Mouse (Mus musculus): ENCODE measurements around the gene Cxcl17. TPM values are rescaled to one million over a fixed set of nuclear protein-coding genes. Genes with fewer than 3 reads are reported as not detected.
A peak's percentile ranks its signal among the peaks of the same experiment; 100 is the strongest.
"Not testable (repeated sequence)": the region's sequence is repeated elsewhere in the genome, so short reads cannot be mapped to it uniquely, and the experiment has no call there.

Cxcl17 gene
- 0.28 and 0.51 TPM in 2 replicates for polyA plus RNA-seq (2015; fragmentation: Nextera tagmentation; extraction: Ambion mirVana)

- no peak for ATAC-seq (replicated peaks; ENCODE audit: insufficient number of reproducible peaks, insufficient read depth, low FRiP score, low read depth)
These were observed at the start of gene Cxcl17 for GRCm38 (mm10) chr7:25412833-25413441. Gene Cxcl17 (minus strand): TSS chr7:25412886.

DNA sequence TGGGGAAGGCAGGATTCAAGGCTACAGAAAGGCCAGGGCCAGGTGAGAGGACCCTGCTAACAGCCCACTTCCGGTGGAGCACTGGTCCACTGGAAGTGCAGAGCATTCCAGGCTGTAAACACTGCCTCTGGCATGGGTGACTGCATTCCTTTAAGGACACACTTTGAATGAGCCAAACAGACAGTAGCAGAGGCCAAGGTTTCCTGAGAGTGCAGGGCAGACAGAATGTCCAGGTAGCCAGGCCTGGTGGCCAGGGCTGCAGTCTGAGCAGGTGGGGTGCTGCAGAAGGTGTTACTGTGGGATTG, 49.3 kb upstream of the Cxcl17 start:
- not testable (repeated sequence) for H3K4me3 ChIP-seq; H3K36me3 ChIP-seq; H3K4me2 ChIP-seq; H3K27ac ChIP-seq; H3K9me3 ChIP-seq (replicated peaks); ATAC-seq (replicated peaks; ENCODE audit: insufficient number of reproducible peaks, insufficient read depth, low FRiP score, low read depth); H3K4me1 ChIP-seq (replicated peaks); H3K9ac ChIP-seq; H3K27me3 ChIP-seq
- no CpG with 5 or more reads among the region's 1 CpGs for WGBS

More at GRCm38 (mm10) chr7:25412833-25413441, at the start of gene Cxcl17:
- Histone ChIP-seq H3K27ac (no peak within 1 kb of the TSS; the same call in 1 of the 2 replicates), H3K4me1 (replicated peaks) (no peaks in the 10 kb centered on the region), H3K9ac (no peak within 1 kb of the TSS), H3K36me3 (no peaks in the 10 kb centered on the region), H3K27me3 (no peaks in the 10 kb centered on the region), H3K9me3 (replicated peaks) (no peaks in the 10 kb centered on the region), H3K4me3 (no peak within 1 kb of the TSS), H3K4me2 (no peak within 1 kb of the TSS)
- WGBS: 38% methylated on average over 7 of the region's 7 CpGs

DNA sequence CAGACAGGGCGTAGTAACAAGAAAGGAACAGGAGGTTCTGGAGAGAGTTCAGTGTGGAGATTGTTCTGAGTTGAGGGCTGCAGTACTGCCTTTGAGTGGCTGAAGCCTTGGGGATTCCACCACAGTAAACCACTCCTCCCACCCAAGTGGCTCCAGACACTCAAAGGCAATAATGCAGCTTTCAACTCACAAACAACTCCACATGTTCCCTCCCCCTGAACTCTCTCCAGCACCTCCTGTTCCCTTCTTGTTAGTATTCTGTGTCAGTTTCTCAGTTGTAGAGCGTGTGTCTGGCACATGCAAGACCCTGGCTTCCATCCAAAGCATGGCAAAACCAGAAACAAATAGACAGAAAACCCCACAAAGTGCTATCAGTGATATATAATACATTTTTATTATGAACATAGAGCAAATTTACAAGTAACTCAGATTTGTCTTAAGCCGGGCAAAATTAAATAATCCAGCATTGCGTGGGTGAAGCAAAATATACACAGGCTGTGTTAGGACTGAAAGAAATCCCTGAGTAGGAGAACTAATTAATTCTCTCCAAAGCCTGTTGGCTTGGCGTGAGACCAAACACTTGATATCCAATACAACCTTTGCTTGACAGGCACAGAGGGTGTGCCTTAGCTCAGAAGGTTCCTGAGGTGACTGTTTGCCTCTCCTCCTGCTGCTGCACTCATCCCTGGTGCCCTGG, 48.8 kb upstream of the Cxcl17 start:
- not testable (repeated sequence) for H3K9me3 ChIP-seq (replicated peaks); H3K4me1 ChIP-seq (replicated peaks); H3K4me3 ChIP-seq; H3K4me2 ChIP-seq; ATAC-seq (replicated peaks; ENCODE audit: insufficient number of reproducible peaks, insufficient read depth, low FRiP score, low read depth); H3K36me3 ChIP-seq; H3K27ac ChIP-seq; H3K27me3 ChIP-seq; H3K9ac ChIP-seq
- WGBS: 65% methylated on average over 4 of the region's 5 CpGs

DNA sequence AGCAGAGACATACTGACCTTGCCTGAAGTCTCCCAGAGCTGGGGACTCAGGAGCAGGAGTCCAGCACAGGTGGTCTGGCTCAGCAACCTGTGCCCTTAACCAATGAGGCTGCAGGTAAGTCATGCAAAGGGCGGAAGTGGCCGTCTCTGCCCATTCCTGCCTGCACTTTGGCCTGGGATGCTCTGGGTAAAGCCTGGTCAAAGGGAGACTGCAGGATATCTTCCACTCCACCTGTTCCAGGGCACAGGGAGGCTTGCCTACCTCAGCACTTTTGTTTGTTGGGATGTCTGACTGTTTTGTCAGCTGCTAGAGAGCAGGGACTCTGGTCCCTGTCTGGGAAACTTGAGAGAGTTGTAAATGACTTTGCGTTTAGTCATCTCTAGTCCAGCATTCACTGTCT, 39.4 kb upstream of the Cxcl17 start:
- Histone ChIP-seq H3K27me3 (no peaks in the 10 kb centered on the region), H3K36me3 (no peaks in the 10 kb centered on the region), H3K27ac (no peak overlapping the region), H3K4me3 (no peak overlapping the region), H3K4me1 (replicated peaks) (no peaks in the 10 kb centered on the region), H3K9me3 (replicated peaks) (no peaks in the 10 kb centered on the region), H3K4me2 (no peak overlapping the region), H3K9ac (no peak overlapping the region)
- WGBS: 77% methylated on average over 3 of the region's 3 CpGs
- ATAC-seq (replicated peaks; ENCODE audit: insufficient number of reproducible peaks, insufficient read depth, low FRiP score, low read depth): no peak

- H3K27me3 ChIP-seq: no peaks in the 10 kb centered on the region
- 35% methylated on average over 9 of the region's 9 CpGs for WGBS
- H3K9me3 ChIP-seq (replicated peaks): no peaks in the 10 kb centered on the region
- ATAC-seq (replicated peaks; ENCODE audit: insufficient number of reproducible peaks, insufficient read depth, low FRiP score, low read depth): no peak
- no peak overlapping the region for H3K27ac ChIP-seq
- H3K4me2 ChIP-seq: no peak overlapping the region
- H3K9ac ChIP-seq: no peak overlapping the region
- no peak overlapping the region for H3K4me3 ChIP-seq
- no peaks in the 10 kb centered on the region for H3K36me3 ChIP-seq
- no peaks in the 10 kb centered on the region for H3K4me1 ChIP-seq (replicated peaks)
These were observed 37.5 kb upstream of the Cxcl17 start for GRCm38 (mm10) chr7:25449913-25450890.

DNA sequence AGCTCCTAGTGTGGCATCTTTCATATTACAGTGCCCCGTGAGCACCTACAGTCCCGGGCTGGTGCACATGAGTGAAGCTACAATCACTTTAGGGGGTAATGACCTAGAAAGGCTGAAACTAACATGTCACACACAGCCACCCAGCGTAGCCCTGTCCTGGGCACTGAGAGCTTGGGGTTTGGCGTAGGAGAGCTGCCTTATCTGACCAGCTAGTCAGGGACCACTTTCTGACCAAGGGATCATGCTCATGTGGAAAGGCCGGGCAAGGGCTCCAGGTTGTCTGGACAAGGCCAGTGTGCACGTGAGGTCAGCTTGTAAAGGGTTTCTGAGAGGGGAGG, 28.1 kb upstream of the Cxcl17 start:
- Histone ChIP-seq H3K27me3 (no peaks in the 10 kb centered on the region), H3K9ac (no peak overlapping the region), H3K4me3 (no peak overlapping the region), H3K4me2 (no peak overlapping the region), H3K9me3 (replicated peaks) (no peaks in the 10 kb centered on the region), H3K36me3 (no peaks in the 10 kb centered on the region), H3K27ac (no peak overlapping the region), H3K4me1 (replicated peaks) (no peaks in the 10 kb centered on the region)
- no peak for ATAC-seq (replicated peaks; ENCODE audit: insufficient number of reproducible peaks, insufficient read depth, low FRiP score, low read depth)
- 81% methylated on average over 6 of the region's 6 CpGs for WGBS

GRCm38 (mm10) chr7:25439978-25440815, 27.5 kb upstream of the Cxcl17 start:
- ATAC-seq (replicated peaks; ENCODE audit: insufficient number of reproducible peaks, insufficient read depth, low FRiP score, low read depth): no peak

GRCm38 (mm10) chr7:25439124-25439822, 26.6 kb upstream of the Cxcl17 start:
- Histone ChIP-seq H3K4me1 (replicated peaks) (no peaks in the 10 kb centered on the region), H3K27ac (no peak overlapping the region), H3K27me3 (no peaks in the 10 kb centered on the region), H3K4me2 (no peak overlapping the region), H3K36me3 (no peaks in the 10 kb centered on the region), H3K4me3 (no peak overlapping the region), H3K9ac (no peak overlapping the region), H3K9me3 (replicated peaks) (no peaks in the 10 kb centered on the region)
- no peak for ATAC-seq (replicated peaks; ENCODE audit: insufficient number of reproducible peaks, insufficient read depth, low FRiP score, low read depth)
- 67% methylated on average over 8 of the region's 8 CpGs for WGBS

More at GRCm38 (mm10) chr7:25439978-25440815, 27.5 kb upstream of the Cxcl17 start:
- no peak overlapping the region for H3K27ac ChIP-seq
- no peaks in the 10 kb centered on the region for H3K4me1 ChIP-seq (replicated peaks)
- no peak overlapping the region for H3K4me2 ChIP-seq
- H3K9ac ChIP-seq: no peak overlapping the region
- H3K27me3 ChIP-seq: no peaks in the 10 kb centered on the region
- no peak overlapping the region for H3K4me3 ChIP-seq
- no peaks in the 10 kb centered on the region for H3K36me3 ChIP-seq
- no peaks in the 10 kb centered on the region for H3K9me3 ChIP-seq (replicated peaks)
- 80% methylated on average over 9 of the region's 9 CpGs for WGBS

DNA sequence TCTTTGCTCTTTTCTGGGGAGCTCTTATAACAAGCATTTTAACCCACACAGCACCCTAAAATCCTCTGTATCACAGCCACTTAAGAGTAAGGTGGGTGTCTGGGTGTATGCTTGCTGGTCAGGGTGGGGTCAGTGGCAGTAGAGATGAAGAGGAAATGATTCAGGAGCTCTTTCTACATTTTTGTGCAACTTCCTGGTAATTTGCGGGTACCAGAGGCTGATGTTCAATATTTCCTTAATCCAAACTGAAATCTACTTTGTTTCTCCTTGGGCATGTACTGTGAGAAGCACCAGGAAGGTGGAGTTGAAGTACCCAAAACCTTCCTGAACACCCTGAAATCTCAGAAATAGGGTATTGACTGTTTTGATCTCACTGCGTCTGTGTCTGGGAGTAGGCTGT, 24.0 kb upstream of the Cxcl17 start:
- Histone ChIP-seq H3K27me3 (no peaks in the 10 kb centered on the region), H3K4me3 (no peak overlapping the region), H3K36me3 (no peaks in the 10 kb centered on the region), H3K9ac (no peak overlapping the region), H3K27ac (peak overlapping the region; percentile 52), H3K4me1 (replicated peaks) (0 out of 2 replicates have a peak, but pooled peaks cover 4% of the 10 kb centered on the region), H3K9me3 (replicated peaks) (no peaks in the 10 kb centered on the region), H3K4me2 (no peak overlapping the region)
- ATAC-seq (replicated peaks; ENCODE audit: insufficient number of reproducible peaks, insufficient read depth, low FRiP score, low read depth): no peak
- 77% methylated on average over 2 of the region's 2 CpGs for WGBS

GRCm38 (mm10) chr7:25436226-25436625, 23.5 kb upstream of the Cxcl17 start:
- Histone ChIP-seq H3K9me3 (replicated peaks) (no peaks in the 10 kb centered on the region), H3K4me3 (no peak overlapping the region), H3K4me1 (replicated peaks) (0 out of 2 replicates have a peak, but pooled peaks cover 4% of the 10 kb centered on the region), H3K9ac (no peak overlapping the region), H3K27me3 (no peaks in the 10 kb centered on the region), H3K36me3 (no peaks in the 10 kb centered on the region), H3K27ac (peak overlapping the region; percentile 52), H3K4me2 (no peak overlapping the region)
- ATAC-seq (replicated peaks; ENCODE audit: insufficient number of reproducible peaks, insufficient read depth, low FRiP score, low read depth): no peak
- 74% methylated on average over 6 of the region's 6 CpGs for WGBS

All from heart, embryonic 15.5 days (tissue).